Mouse (Mus musculus) kidney, adult 9 months (tissue): ENCODE data around the gene Dcps.

Source experiments
- DNase-seq: peaks from one replicate; pipeline ENCODE4 v3.0.0; 2022

Gene Dcps

GRCm38 (mm10) chr9:35131637-35132397 is 44.0 kb downstream of the Dcps start:
- DNase-seq = no peak

- DNase-seq = peak; percentile 78
Observed at GRCm38 (mm10) chr9:35128995-35129418, 46.9 kb downstream of the Dcps start.

- DNase-seq = no peak
Observed at GRCm38 (mm10) chr9:35128564-35128963, 47.3 kb downstream of the Dcps start.

- no peak for DNase-seq
Observed at GRCm38 (mm10) chr9:35127561-35127960, 48.3 kb downstream of the Dcps start.

GRCm38 (mm10) chr9:35127147-35127546 is 48.7 kb downstream of the Dcps start:
- peak; percentile 66 for DNase-seq

- DNase-seq = no peak
Observed at GRCm38 (mm10) chr9:35124678-35124955, 51.2 kb downstream of the Dcps start.

- no peak for DNase-seq
Observed at GRCm38 (mm10) chr9:35123804-35124677, 51.8 kb downstream of the Dcps start.

GRCm38 (mm10) chr9:35123456-35123803 is 52.4 kb downstream of the Dcps start:
- no peak for DNase-seq

- no peak for DNase-seq
Observed at GRCm38 (mm10) chr9:35122551-35123266, 53.2 kb downstream of the Dcps start.

- DNase-seq = no peak
Observed at GRCm38 (mm10) chr9:35119168-35119567, 56.7 kb downstream of the Dcps start, which contains the start of gene St3gal4. Gene St3gal4 (minus strand): TSS chr9:35119268.

GRCm38 (mm10) chr9:35118563-35118962 is 57.3 kb downstream of the Dcps start:
- DNase-seq = no peak

- peak; percentile 70 for DNase-seq
Observed at GRCm38 (mm10) chr9:35117384-35118295, 58.2 kb downstream of the Dcps start.

- peak; percentile 69 for DNase-seq
Observed at GRCm38 (mm10) chr9:35116391-35117381, 59.2 kb downstream of the Dcps start.

- no peak for DNase-seq
Observed at GRCm38 (mm10) chr9:35115804-35116203, 60.1 kb downstream of the Dcps start.

- DNase-seq = no peak
Observed at GRCm38 (mm10) chr9:35115299-35115698, 60.6 kb downstream of the Dcps start.

GRCm38 (mm10) chr9:35114234-35114633 is 61.6 kb downstream of the Dcps start:
- no peak for DNase-seq

- no peak for DNase-seq
Observed at GRCm38 (mm10) chr9:35111941-35112595, 63.8 kb downstream of the Dcps start.

- DNase-seq = no peak
Observed at GRCm38 (mm10) chr9:35111446-35111845, 64.4 kb downstream of the Dcps start.

- DNase-seq = no peak
Observed at GRCm38 (mm10) chr9:35110567-35110966, 65.3 kb downstream of the Dcps start.

GRCm38 (mm10) chr9:35110051-35110450 is 65.8 kb downstream of the Dcps start:
- no peak for DNase-seq

GRCm38 (mm10) chr9:35108916-35109315 is 66.9 kb downstream of the Dcps start:
- no peak for DNase-seq
